Mouse (Mus musculus): ENCODE measurements at regions not wholly inside any gene's neighbourhood (a gene's known extent, or its start where the extent isn't known, plus 50 kb on each side); places are given as distances from the start of the nearest gene placed in this dataset.

GRCm38 (mm10) chr6:147315207-147315606, 51.2 kb upstream of the Pthlh start:
- no peak for DNase-seq (ENCODE audit: low spot score in 2 of 2)

All from frontal cortex, postnatal 25 days (tissue).